ENCODE assay signal across 8 mouse cellular contexts in the genomic region with DNA sequence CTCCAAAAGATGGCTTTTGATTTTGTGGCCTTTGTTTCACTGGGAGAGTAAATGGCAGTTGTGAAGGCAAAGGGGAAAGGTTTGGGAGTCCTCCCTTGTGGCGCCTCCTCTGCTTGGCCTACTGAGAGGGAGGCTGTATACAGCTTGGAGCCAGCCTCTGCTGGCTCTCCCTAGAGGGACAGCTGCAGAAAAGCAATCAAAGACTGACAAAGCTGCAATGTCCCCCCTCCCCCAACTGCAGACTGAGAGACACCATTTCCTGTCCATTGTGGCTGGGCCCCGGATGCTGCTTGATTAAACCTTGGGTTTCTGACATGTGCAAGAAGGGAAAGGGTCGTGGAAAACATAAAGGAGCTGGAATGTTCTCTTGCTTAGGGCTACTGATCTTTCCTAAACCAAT. TPM values are rescaled to one million over a fixed set of nuclear protein-coding genes. Genes with fewer than 3 reads are reported as not detected.
DNase-seq lines count a peak whose midpoint lies in the region.
"Had no signal": no experiment of that assay in that cellular context is flagged by ENCODE, and none has a peak within 500 bp of the region (broad histone marks: within the 10 kb centered on the region; RNA-seq: fewer than 3 reads in every experiment).

No protein-coding gene starts in this region.

- 21% methylated on average over 3 of the region's 3 CpGs for WGBS in hindbrain, embryonic 10.5 days
- whole genome bisulfite sequencing in midbrain, embryonic 10.5 days: 30% methylated on average over 3 of the region's 3 CpGs

- DNase-seq in spleen, postnatal 36 days (ENCODE audit: low spot score in 2 of 2): peak; percentile 29 to 38
- DNase-seq in spleen, adult 18-20 months: no peak
- DNase-seq in hindbrain, embryonic 10.5 days (ENCODE audit: low spot score): peak; percentile 43
- DNase-seq in midbrain, embryonic 10.5 days (ENCODE audit: low spot score): peak; percentile 45
- DNase-seq in urinary bladder, adult 18-20 months (ENCODE audit: low spot score in 2 of 2): no peak
- no peak for DNase-seq in adrenal gland, adult 8-10 months
- DNase-seq in left cerebral cortex, adult 8-10 months (ENCODE audit: low spot score in 2 of 2): no peak

- no peaks in the 10 kb centered on the region for H3K9me3 ChIP-seq in hindbrain, embryonic 10.5 days
- no peaks in the 10 kb centered on the region for H3K9me3 ChIP-seq in midbrain, embryonic 10.5 days (replicated peaks)

- peak overlapping the region; percentile 69 for H3K27ac ChIP-seq in hindbrain, embryonic 10.5 days
- peak overlapping the region; percentile 68 for H3K27ac ChIP-seq in midbrain, embryonic 10.5 days (replicated peaks)

- no peaks in the 10 kb centered on the region for H3K27me3 ChIP-seq in hindbrain, embryonic 10.5 days (ENCODE audit: insufficient read depth, poor library complexity, severe bottlenecking)
- H3K27me3 ChIP-seq in midbrain, embryonic 10.5 days (ENCODE audit: low read depth, poor library complexity, severe bottlenecking): no peaks in the 10 kb centered on the region

- H3K4me1 ChIP-seq in hindbrain, embryonic 10.5 days (replicated peaks): peaks cover 31% of the 10 kb centered on the region
- peaks cover 17% of the 10 kb centered on the region for H3K4me1 ChIP-seq in midbrain, embryonic 10.5 days

- no peak overlapping the region for H3K4me3 ChIP-seq in hindbrain, embryonic 10.5 days
- no peak overlapping the region for H3K4me3 ChIP-seq in midbrain, embryonic 10.5 days

- H3K36me3 ChIP-seq in hindbrain, embryonic 10.5 days: no peaks in the 10 kb centered on the region
- H3K36me3 ChIP-seq in midbrain, embryonic 10.5 days: no peaks in the 10 kb centered on the region

RNA-seq across cellular contexts. Expression of gene Rfx8, which starts 28.9 kb away (rescaled TPM):
- 0.12 and 0.22 TPM in 2 replicates for polyA plus RNA-seq in hindbrain, embryonic 10.5 days (2016; fragmentation: Nextera tagmentation; extraction: Ambion mirVana)
- polyA plus RNA-seq in midbrain, embryonic 10.5 days (2016; fragmentation: Nextera tagmentation; extraction: Ambion mirVana): 0.20 and 0.39 TPM in 2 replicates
- under 1 TPM in 2 of 4 experiments, not detected in 2; 0.22 to 0.30 TPM for total RNA-seq in adrenal gland, adult 8-10 months (2022)
- total RNA-seq in left cerebral cortex, adult 8-10 months (2022): under 1 TPM in 2 of 4 experiments, not detected in 2; 0.17 to 0.32 TPM
- total RNA-seq: left cerebral cortex, postnatal 10 days had no signal

RNA-seq across cellular contexts. Expression of gene Gm3646, which starts 55.5 kb away (rescaled TPM):
- polyA plus RNA-seq in hindbrain, embryonic 10.5 days (2016; fragmentation: Nextera tagmentation; extraction: Ambion mirVana): not detected in 2 replicates
- polyA plus RNA-seq in midbrain, embryonic 10.5 days (2016; fragmentation: Nextera tagmentation; extraction: Ambion mirVana): not detected in 2 replicates
- not detected for total RNA-seq in adrenal gland, adult 8-10 months (2022)
- not detected for total RNA-seq in left cerebral cortex, adult 8-10 months (2022)
- total RNA-seq: left cerebral cortex, postnatal 10 days had no signal

Comparison
In these comparisons a context has a peak if more than half of its experiments do, and no peak if none do; other contexts are left out.
1. DNase-seq: peak in spleen, postnatal 36 days (2 of 2), hindbrain, embryonic 10.5 days (single experiment) and midbrain, embryonic 10.5 days (single experiment); none in spleen, adult 18-20 months (0 of 2), urinary bladder, adult 18-20 months (0 of 2), adrenal gland, adult 8-10 months (single experiment) and left cerebral cortex, adult 8-10 months (0 of 2).